Mouse (Mus musculus) C2C12 (cell line): ENCODE data around the gene Rnf144a. TPM values are rescaled to one million over a fixed set of nuclear protein-coding genes. Genes with fewer than 3 reads are reported as not detected.

Source experiments
- H3K27me3 ChIP-seq: one replicate; pipeline ENCODE4 v1.6.1; 2011; ENCODE audit not compliant: control insufficient read depth, insufficient read depth, insufficient read length
- H3K36me3 ChIP-seq: one replicate; pipeline ENCODE4 v1.6.1; 2011; ENCODE audit not compliant: control insufficient read depth, insufficient read depth
- H3K4me3 ChIP-seq: one replicate; pipeline ENCODE4 v1.5.1; 2011; ENCODE audit warnings: mild to moderate bottlenecking, control low read depth; ENCODE audit not compliant: poor library complexity, insufficient read depth, severe bottlenecking
- H3K79me2 ChIP-seq: one replicate; pipeline ENCODE4 v1.6.1; 2011; ENCODE audit not compliant: control insufficient read depth, insufficient read depth
- H3K79me3 ChIP-seq: one replicate; pipeline ENCODE4 v1.6.1; 2011; ENCODE audit warnings: low read depth, control low read depth
- H3ac ChIP-seq: one replicate; pipeline ENCODE3; 2011; ENCODE audit warnings: low read depth; ENCODE audit not compliant: control insufficient read depth, insufficient read length
- CEBPB ChIP-seq: IDR thresholded peaks from one replicate; pipeline ENCODE4 v1.6.1; 2011; ENCODE audit warnings: low read depth, mild to moderate bottlenecking, control low read depth, moderate library complexity
- CTCF ChIP-seq: IDR thresholded peaks from one replicate; pipeline ENCODE4 v1.5.1; 2011; ENCODE audit not compliant: control insufficient read depth, insufficient read depth, insufficient read length
- FOSL1 ChIP-seq: IDR thresholded peaks from one replicate; pipeline ENCODE4 v1.8.0; 2011; ENCODE audit warnings: mild to moderate bottlenecking, low read length; ENCODE audit not compliant: poor library complexity, insufficient read depth, severe bottlenecking
- MAX ChIP-seq: IDR thresholded peaks from one replicate; pipeline ENCODE4 v1.6.1; 2011; ENCODE audit warnings: mild to moderate bottlenecking, control low read depth
- MYOD1 ChIP-seq: IDR thresholded peaks from one replicate; pipeline ENCODE4 v1.6.1; 2011; ENCODE audit warnings: low read depth; ENCODE audit not compliant: control insufficient read depth, insufficient read length
- MYOG ChIP-seq: IDR thresholded peaks from one replicate; pipeline ENCODE4 v1.6.1; 2011; ENCODE audit not compliant: control insufficient read depth, insufficient read length; ENCODE audit errors: extremely low read depth
- USF1 ChIP-seq: IDR thresholded peaks from one replicate; pipeline ENCODE4 v1.6.1; 2011; ENCODE audit warnings: low read depth, mild to moderate bottlenecking, control low read depth, moderate library complexity
- long read RNA-seq, 2 experiments: library from polyadenylated mRNA; unstranded; transcript quantifications; one replicate each; pipeline ENCODE4 v2.0.0; 2019 to 2020
- polyA plus RNA-seq: library from polyadenylated mRNA; unstranded; fragments of >200 nt; fragmentation: generic; extraction: Trizol; gene quantifications from one replicate; pipeline ENCODE4 v1.2.1, GENCODE M21; 2012; ENCODE audit warnings: missing spikeins

Rnf144a gene
- polyA plus RNA-seq = not detected
- long read RNA-seq, experiment 1 = 0 reads
- long read RNA-seq, experiment 2 = 0 reads

DNA sequence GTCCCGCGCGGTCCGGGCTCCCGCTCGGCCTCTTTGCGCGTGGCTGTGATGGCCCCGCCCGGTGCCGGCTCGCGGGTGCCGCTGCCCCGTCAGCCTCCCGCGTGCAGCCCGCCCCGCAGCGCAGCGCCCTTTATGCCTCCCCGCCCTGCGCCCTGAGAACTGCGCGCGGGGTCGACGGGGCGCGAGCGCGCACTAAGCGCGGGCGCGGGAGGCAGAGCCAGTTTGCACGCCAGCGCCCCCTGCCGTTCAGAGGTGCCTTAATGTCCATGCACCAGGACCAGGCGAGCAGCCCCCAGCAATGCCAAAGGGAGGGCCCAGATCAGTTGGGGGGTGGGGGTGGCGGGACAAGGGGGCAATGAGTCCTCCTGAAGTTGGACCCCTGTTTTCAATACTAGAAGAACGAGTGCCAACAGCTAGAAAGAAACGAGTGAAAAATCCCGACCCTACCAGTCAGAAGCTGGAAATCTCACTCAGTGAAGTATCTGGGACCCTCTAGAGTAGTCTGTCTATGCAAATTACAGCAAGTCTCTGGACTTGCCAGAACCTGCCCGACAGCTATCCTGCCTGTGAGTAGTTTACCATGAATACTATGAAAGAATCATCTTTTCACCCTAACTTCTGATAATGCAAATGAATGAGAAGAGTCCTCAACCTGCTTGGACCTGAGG lies at the start of gene Rnf144a:
Rnf144a (minus strand) TSS at position 151 of the 668 bp plus-strand sequence.
- H3K27me3 ChIP-seq = no peaks in the 10 kb centered on the region
- no peak within 1 kb of the TSS for H3ac ChIP-seq
- no peak within 1 kb of the TSS for H3K4me3 ChIP-seq
- no peaks in the 10 kb centered on the region for H3K79me3 ChIP-seq
- TF ChIP-seq CEBPB = no peak
- TF ChIP-seq MYOG = no peak
- H3K36me3 ChIP-seq = no peaks in the 10 kb centered on the region
- H3K79me2 ChIP-seq = no peaks in the 10 kb centered on the region

DNA sequence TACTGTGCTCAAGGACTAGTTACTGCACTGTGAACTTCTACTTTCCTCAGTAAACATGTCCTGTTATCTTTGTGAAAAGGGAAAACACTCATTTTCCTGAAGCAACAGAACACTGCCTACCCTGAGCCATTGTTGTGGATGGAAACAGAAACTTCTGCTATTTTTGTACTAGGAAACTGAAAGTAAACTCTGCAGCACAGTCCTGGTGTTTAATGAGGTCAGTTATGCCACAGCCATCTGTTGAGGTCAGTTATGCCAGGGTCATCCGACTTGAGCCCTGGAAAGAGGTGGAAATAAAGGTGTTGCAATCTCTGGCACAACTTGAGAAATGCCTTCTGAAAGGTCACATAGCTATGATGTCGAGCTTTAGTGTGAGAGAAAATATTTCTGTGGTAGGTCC lies 45.0 kb upstream of the Rnf144a start:
- no peaks in the 10 kb centered on the region for H3K79me2 ChIP-seq
- TF ChIP-seq MYOG = no peak
- no peak for TF ChIP-seq USF1
- no peak for TF ChIP-seq FOSL1
- TF ChIP-seq CTCF = no peak
- no peak for TF ChIP-seq MAX
- TF ChIP-seq CEBPB = no peak
- no peak for TF ChIP-seq MYOD1
- no peak overlapping the region for H3ac ChIP-seq
- H3K79me3 ChIP-seq = no peaks in the 10 kb centered on the region
- H3K4me3 ChIP-seq = no peak overlapping the region
- H3K27me3 ChIP-seq = no peaks in the 10 kb centered on the region
- H3K36me3 ChIP-seq = no peaks in the 10 kb centered on the region

DNA sequence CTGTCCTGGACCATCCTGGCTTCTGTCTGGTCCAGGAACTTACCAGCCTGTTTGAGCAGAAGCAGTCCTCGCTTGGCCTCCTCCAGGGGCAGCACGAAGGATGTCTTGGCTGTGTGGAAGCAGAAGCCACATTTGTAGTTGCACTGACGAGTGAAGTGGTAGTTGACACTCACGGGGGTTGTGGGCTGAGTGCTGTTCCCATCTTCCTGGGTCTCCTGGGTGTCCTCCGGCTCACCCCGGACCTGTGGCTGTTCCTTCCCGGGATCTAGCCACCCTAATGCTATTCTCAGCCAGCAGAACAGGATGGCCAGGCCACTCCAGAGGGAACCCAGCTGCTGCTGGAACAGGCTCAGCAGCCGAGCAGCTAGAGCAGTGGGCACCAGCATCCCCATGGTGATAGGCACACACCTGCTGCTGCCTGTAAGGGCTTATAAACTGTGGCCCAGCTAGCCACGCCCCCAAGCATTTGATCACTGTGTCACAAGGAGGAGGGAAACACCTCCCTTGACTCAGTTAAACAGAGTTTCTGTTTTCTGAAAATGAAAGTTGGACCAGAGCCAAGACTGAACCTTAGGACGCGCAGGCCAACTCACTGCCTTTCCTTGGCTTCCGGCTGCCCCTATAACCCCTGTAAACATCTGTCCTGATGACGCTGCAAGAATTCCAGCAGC lies 41.1 kb upstream of the Rnf144a start, which contains the start of gene Rsad2:
Rsad2 (minus strand) TSS at position 425 of the 671 bp plus-strand sequence.
- no peaks in the 10 kb centered on the region for H3K79me2 ChIP-seq
- no peak within 1 kb of the TSS for H3K4me3 ChIP-seq
- no peaks in the 10 kb centered on the region for H3K79me3 ChIP-seq
- TF ChIP-seq FOSL1 (no peak), CEBPB (no peak), MYOD1 (peak; percentile 57)
- H3K27me3 ChIP-seq = no peaks in the 10 kb centered on the region
- H3ac ChIP-seq = no peak within 1 kb of the TSS
- no peaks in the 10 kb centered on the region for H3K36me3 ChIP-seq

DNA sequence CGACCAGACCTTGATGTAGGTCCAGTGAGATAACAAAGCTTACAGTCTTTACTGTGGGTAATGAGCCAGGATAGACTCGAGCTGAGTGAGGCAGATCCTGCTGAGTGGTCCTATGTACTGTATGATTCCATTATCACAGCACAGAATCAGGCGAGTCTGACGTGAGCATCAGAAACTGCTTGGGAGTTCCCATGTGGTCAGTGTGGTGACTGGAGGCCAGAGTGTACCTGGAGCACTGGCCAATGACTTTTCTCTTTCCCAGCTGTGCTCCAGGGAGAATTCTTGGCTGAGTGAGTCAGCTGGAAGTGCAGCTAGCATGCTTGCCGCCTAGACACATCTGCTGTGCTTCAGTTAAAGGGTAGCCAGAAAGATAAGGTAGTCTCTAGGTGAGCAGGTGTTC lies 39.6 kb upstream of the Rnf144a start:
- Histone ChIP-seq H3K27me3 (no peaks in the 10 kb centered on the region), H3K79me2 (no peaks in the 10 kb centered on the region), H3ac (no peak overlapping the region), H3K79me3 (no peaks in the 10 kb centered on the region), H3K4me3 (no peak overlapping the region), H3K36me3 (no peaks in the 10 kb centered on the region)
- TF ChIP-seq USF1 (no peak), MAX (no peak), MYOD1 (no peak), CEBPB (no peak), FOSL1 (no peak), CTCF (no peak), MYOG (no peak)

DNA sequence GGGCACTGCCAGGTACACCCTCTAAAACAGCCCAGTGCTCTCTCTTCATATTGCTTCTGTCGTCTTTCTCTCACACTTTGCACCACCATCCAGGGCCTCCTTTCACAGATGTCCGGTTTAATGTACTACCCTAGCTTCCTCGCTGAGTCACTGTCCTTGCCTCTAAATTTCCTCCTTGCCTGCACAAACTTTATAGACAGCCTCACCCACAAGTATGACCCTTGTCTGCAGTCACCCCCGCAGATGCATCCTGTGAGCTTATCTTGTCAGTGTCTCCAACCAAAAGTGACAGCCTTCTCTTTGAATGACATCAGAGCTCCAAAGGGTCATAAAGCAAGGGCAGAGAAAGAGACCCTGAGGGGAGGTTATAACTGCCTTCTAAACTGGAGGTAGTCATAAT lies 37.9 kb upstream of the Rnf144a start:
- Histone ChIP-seq H3K27me3 (no peaks in the 10 kb centered on the region), H3K79me3 (no peaks in the 10 kb centered on the region), H3ac (no peak overlapping the region), H3K79me2 (no peaks in the 10 kb centered on the region), H3K4me3 (no peak overlapping the region), H3K36me3 (no peaks in the 10 kb centered on the region)
- TF ChIP-seq MYOG (no peak), FOSL1 (no peak), USF1 (no peak), CEBPB (no peak), MAX (no peak), CTCF (no peak), MYOD1 (no peak)
